Mouse (Mus musculus) ES-E14 (cell line): Measurements from ENCODE around the gene Arhgef40. TPM values are rescaled to one million over a fixed set of nuclear protein-coding genes. Genes with fewer than 3 reads are reported as not detected.

ENCODE experiments used
- DNase-seq: peaks from one replicate; pipeline ENCODE4 v3.0.0-alpha.2; 2013; ENCODE audit warnings: low read depth, low spot score
- H3K27ac ChIP-seq: 2 replicates; pipeline ENCODE4 v1.5.1; 2012; ENCODE audit warnings: low read depth, mild to moderate bottlenecking, low read length, moderate library complexity, mixed read lengths; ENCODE audit not compliant: poor library complexity, insufficient read depth, severe bottlenecking
- H3K36me3 ChIP-seq: 2 replicates; pipeline ENCODE4 v1.6.1; 2012; ENCODE audit warnings: mild to moderate bottlenecking, low read length, moderate library complexity, mixed read lengths; ENCODE audit not compliant: control insufficient read depth, poor library complexity, insufficient read depth, severe bottlenecking
- H3K4me1 ChIP-seq, 2 experiments: fragments of 150-350 bp in 1 of 2; sonication (generic) in 1 of 2; 2 replicates each; pipeline ENCODE4 v1.6.1; 2012; ENCODE audit warnings: low read length in 2 of 2, mild to moderate bottlenecking in 1 of 2, mixed read lengths in 1 of 2; ENCODE audit not compliant: control insufficient read depth in 2 of 2, insufficient read depth in 2 of 2, poor library complexity in 1 of 2
- H3K4me3 ChIP-seq, 2 experiments: fragments of 150-350 bp in 1 of 2; sonication (generic) in 1 of 2; 2 replicates each; pipeline ENCODE4 v1.5.1; 2012; ENCODE audit warnings: low read length in 2 of 2, low read depth in 1 of 2, mild to moderate bottlenecking in 1 of 2, mixed read lengths in 1 of 2; ENCODE audit not compliant: insufficient read depth in 1 of 2, poor library complexity in 1 of 2, severe bottlenecking in 1 of 2
- H3K9ac ChIP-seq: 2 replicates; pipeline ENCODE4 v1.6.1; 2012; ENCODE audit warnings: low read depth, mild to moderate bottlenecking, low read length, mixed read lengths; ENCODE audit not compliant: poor library complexity, insufficient read depth, severe bottlenecking
- H3K9me3 ChIP-seq: fragments of 150-350 bp; sonication (generic); 2 replicates; pipeline ENCODE4 v1.6.1; 2012; ENCODE audit warnings: low read depth, mild to moderate bottlenecking, low read length; ENCODE audit not compliant: control insufficient read depth, insufficient read depth
- CHD2 ChIP-seq: IDR thresholded peaks from 2 replicates; pipeline ENCODE4 v1.6.1; 2014; ENCODE audit warnings: mild to moderate bottlenecking, low read depth, low read length, inconsistent platforms
- HCFC1 ChIP-seq: IDR thresholded peaks from 2 replicates; pipeline ENCODE4 v1.6.1; 2012; ENCODE audit warnings: low read length, inconsistent platforms, borderline replicate concordance; ENCODE audit not compliant: insufficient read depth
- MAFK ChIP-seq: IDR thresholded peaks from 2 replicates; pipeline ENCODE4 v1.6.1; 2014; ENCODE audit warnings: mild to moderate bottlenecking, low read depth, low read length, inconsistent platforms; ENCODE audit not compliant: insufficient read depth
- ZC3H11A ChIP-seq: IDR thresholded peaks from 2 replicates; pipeline ENCODE4 v1.6.1; 2012; ENCODE audit warnings: low read depth, mild to moderate bottlenecking, inconsistent platforms, low read length, borderline replicate concordance
- ZNF384 ChIP-seq: IDR thresholded peaks from 2 replicates; pipeline ENCODE4 v1.6.1; 2012; ENCODE audit warnings: low read depth, low read length, inconsistent platforms
- in situ Hi-C, 2 experiments: fragments of 600-800 bp; cut with MboI; formaldehyde crosslinking; loops; one replicate each; pipeline ENCODE4 v1.15.1; 2025; ENCODE audit warnings: low sequenced_read_pairs in 2 of 2, inconsistent platforms in 1 of 2; ENCODE audit not compliant: unreplicated experiment in 2 of 2
- total RNA-seq: library from RNA; depleted of rRNA; stranded (reverse); fragments of 300-350 nt; gene quantifications from 2 replicates; pipeline ENCODE4 v1.2.3, GENCODE M21; 2012

The Arhgef40 gene
- total RNA-seq, 1 experiment, result 10.1 TPM

- Histone ChIP-seq H3K4me3 (peak overlapping the region; percentile 53 to 73), H3K9ac (peak overlapping the region; percentile 69), H3K27ac (peak overlapping the region; percentile 98), H3K4me1 (peaks cover 7 to 14% of the 10 kb centered on the region in 2 experiments), H3K36me3 (peaks cover 2% of the 10 kb centered on the region; the same call in 1 of the 2 replicates), H3K9me3 (no peaks in the 10 kb centered on the region)
- TF ChIP-seq ZNF384 (no peak), ZC3H11A (no peak), HCFC1 (no peak), CHD2 (no peak), MAFK (no peak)
- in situ Hi-C loops, result loop anchor here in 1 of 2 experiments (25.0 kb wide), 1 partner anchor 105 kb away; the partner anchor contains the start of genes Ndrg2, Rnase13 and Tppp2
- no peak for DNase-seq
These were observed 32.3 kb downstream of the Arhgef40 start for GRCm38 (mm10) chr14:52016625-52017405.

- Histone ChIP-seq H3K4me1 (peaks cover 7 to 13% of the 10 kb centered on the region in 2 experiments), H3K9ac (peak overlapping the region; percentile 10; the same call in 1 of the 2 replicates), H3K9me3 (no peaks in the 10 kb centered on the region), H3K36me3 (peaks cover 2% of the 10 kb centered on the region; the same call in 1 of the 2 replicates), H3K27ac (peak overlapping the region; percentile 99; the same call in 1 of the 2 replicates), H3K4me3 (peak overlapping the region in 1 of 2 experiments; percentile 88; a peak in 1 of 4 replicates)
- no peak for DNase-seq
- in situ Hi-C loops, result loop anchor here in 1 of 2 experiments (25.0 kb wide), 1 partner anchor 105 kb away; the partner anchor contains the start of genes Ndrg2, Rnase13 and Tppp2
- TF ChIP-seq CHD2, result no peak
- TF ChIP-seq MAFK, result no peak
- TF ChIP-seq ZC3H11A, result no peak
- TF ChIP-seq HCFC1, result no peak
- no peak for TF ChIP-seq ZNF384
These were observed 33.1 kb downstream of the Arhgef40 start for GRCm38 (mm10) chr14:52017662-52018061.

GRCm38 (mm10) chr14:52018248-52019050 is 33.9 kb downstream of the Arhgef40 start:
- Histone ChIP-seq H3K9me3 (no peaks in the 10 kb centered on the region), H3K36me3 (peaks cover 2% of the 10 kb centered on the region; the same call in 1 of the 2 replicates), H3K4me3 (peak overlapping the region; percentile 81 to 88), H3K27ac (peak overlapping the region; percentile 99; the same call in 1 of the 2 replicates), H3K4me1 (peaks cover 9 to 11% of the 10 kb centered on the region in 2 experiments), H3K9ac (peak overlapping the region; percentile 99)
- in situ Hi-C loops, result loop anchor here in 1 of 2 experiments (25.0 kb wide), 1 partner anchor 106 kb away; the partner anchor contains the start of genes Ndrg2, Rnase13 and Tppp2
- no peak for TF ChIP-seq MAFK
- TF ChIP-seq ZNF384, result no peak
- no peak for TF ChIP-seq HCFC1
- TF ChIP-seq ZC3H11A, result no peak
- TF ChIP-seq CHD2, result no peak
- DNase-seq, result no peak

GRCm38 (mm10) chr14:52019051-52019589 is 34.6 kb downstream of the Arhgef40 start:
- H3K9me3 ChIP-seq, result no peaks in the 10 kb centered on the region
- H3K4me3 ChIP-seq, result peak overlapping the region; percentile 81 to 88
- peak overlapping the region; percentile 99 for H3K27ac ChIP-seq
- in situ Hi-C loops, result loop anchor here in 1 of 2 experiments (25.0 kb wide), 1 partner anchor 107 kb away; the partner anchor contains the start of genes Ndrg2, Rnase13 and Tppp2
- peak overlapping the region; percentile 99 for H3K9ac ChIP-seq
- peaks cover 2% of the 10 kb centered on the region; the same call in 1 of the 2 replicates for H3K36me3 ChIP-seq
- TF ChIP-seq ZNF384, result no peak
- TF ChIP-seq MAFK, result no peak
- TF ChIP-seq CHD2, result no peak
- TF ChIP-seq ZC3H11A, result no peak
- no peak for TF ChIP-seq HCFC1
- peaks cover 9 to 16% of the 10 kb centered on the region in 2 experiments for H3K4me1 ChIP-seq
- DNase-seq, result no peak
